Mouse (Mus musculus): Measurements from ENCODE around the gene Gatad2a.

GRCm38 (mm10) chr8:69973063-69973441 is 23.1 kb downstream of the Gatad2a start:
- TF ChIP-seq CTCF (IDR thresholded peaks at IDR 0.05; ENCODE audit: low read depth, low read length) (no peak), POLR2A (IDR thresholded peaks at IDR 0.05; ENCODE audit: borderline replicate concordance, low read depth, low read length) (no peak)
